Mouse (Mus musculus) myocyte (in vitro differentiated cells): Measurements from ENCODE around the gene Kcnd3.

Source experiments
- CEBPB ChIP-seq: IDR thresholded peaks from 2 replicates; pipeline ENCODE4 v1.6.1; 2011; ENCODE audit warnings: mild to moderate bottlenecking, moderate library complexity; ENCODE audit not compliant: poor library complexity, insufficient read depth, severe bottlenecking
- E2F4 ChIP-seq: IDR thresholded peaks from one replicate; pipeline ENCODE4 v1.6.1; 2011; ENCODE audit warnings: mild to moderate bottlenecking, control low read depth, moderate library complexity; ENCODE audit not compliant: insufficient read depth
- MAX ChIP-seq: IDR thresholded peaks from one replicate; pipeline ENCODE4 v1.6.1; 2011; ENCODE audit warnings: low read depth, mild to moderate bottlenecking, control low read depth
- MYOD1 ChIP-seq, 3 experiments: IDR thresholded peaks; one replicate each; pipeline ENCODE4 v1.6.1; 2011; ENCODE audit warnings: control low read depth in 2 of 3, low read depth in 2 of 3, mild to moderate bottlenecking in 2 of 3, moderate library complexity in 1 of 3; ENCODE audit not compliant: insufficient read length in 2 of 3, control insufficient read depth in 1 of 3
- MYOG ChIP-seq, 3 experiments: IDR thresholded peaks; one replicate each; pipeline ENCODE4 v1.6.1; 2011; ENCODE audit warnings: control low read depth in 2 of 3, low read depth in 2 of 3, mild to moderate bottlenecking in 2 of 3; ENCODE audit not compliant: insufficient read length in 2 of 3, control insufficient read depth in 1 of 3, insufficient read depth in 1 of 3
- POLR2A ChIP-seq: IDR thresholded peaks from one replicate; pipeline ENCODE4 v1.6.1; 2011; ENCODE audit warnings: low read depth, mild to moderate bottlenecking, control low read depth, moderate library complexity; ENCODE audit not compliant: insufficient read length
- POLR2AphosphoS2 ChIP-seq: IDR thresholded peaks from one replicate; pipeline ENCODE4 v1.6.1; 2011; ENCODE audit warnings: low read depth, control low read depth; ENCODE audit not compliant: insufficient read length
- REST ChIP-seq: IDR thresholded peaks from one replicate; pipeline ENCODE4 v1.6.1; 2011; ENCODE audit warnings: mild to moderate bottlenecking, control low read depth, moderate library complexity; ENCODE audit not compliant: insufficient read depth, insufficient read length
- TCF12 ChIP-seq: IDR thresholded peaks from one replicate; pipeline ENCODE4 v1.6.1; 2011; ENCODE audit warnings: mild to moderate bottlenecking, control low read depth; ENCODE audit not compliant: poor library complexity, insufficient read depth, severe bottlenecking
- TCF3 ChIP-seq: IDR thresholded peaks from one replicate; pipeline ENCODE4 v1.6.1; 2011; ENCODE audit warnings: low read depth, control low read depth; ENCODE audit not compliant: insufficient read length
- USF1 ChIP-seq: IDR thresholded peaks from one replicate; pipeline ENCODE4 v1.6.1; 2011; ENCODE audit warnings: low read depth, mild to moderate bottlenecking, control low read depth, moderate library complexity

DNA sequence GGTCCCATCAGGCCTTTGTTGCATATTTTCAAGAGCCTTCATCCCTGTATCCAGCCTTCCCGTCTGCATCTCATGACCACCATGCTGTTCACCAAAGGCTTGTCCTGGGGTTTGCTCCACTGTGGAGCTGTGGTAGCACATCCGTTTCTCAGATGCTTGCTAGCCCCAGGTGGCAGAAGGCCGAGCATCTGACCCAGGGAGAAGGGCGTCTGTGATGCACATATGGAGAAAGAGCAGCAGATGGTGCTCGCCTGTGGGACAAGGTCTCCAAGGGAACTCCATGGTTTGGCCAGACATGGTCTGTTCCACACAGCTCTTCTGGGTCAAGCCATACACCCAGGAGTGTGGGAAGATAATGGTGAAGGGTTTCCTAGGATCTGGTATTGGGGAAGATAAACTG, 191.4 kb downstream of the Kcnd3 start:
- TF ChIP-seq TCF3 (no peak), POLR2A (no peak), USF1 (no peak), TCF12 (no peak), POLR2AphosphoS2 (no peak), MAX (no peak), MYOG (IDR thresholded peaks at IDR 0.05; ENCODE audit: control insufficient read depth in 1 of 3, insufficient read depth in 1 of 3, insufficient read length in 2 of 3, low read depth in 2 of 3) (no peak), CEBPB (no peak), E2F4 (no peak), REST (no peak), MYOD1 (IDR thresholded peaks at IDR 0.05; ENCODE audit: control insufficient read depth in 1 of 3, insufficient read length in 2 of 3, low read depth in 2 of 3) (no peak)
